Mouse (Mus musculus): Measurements from ENCODE around the gene 1700030K09Rik. TPM values are rescaled to one million over a fixed set of nuclear protein-coding genes. Genes with fewer than 3 reads are reported as not detected.

1700030K09Rik gene
- 3.4 TPM for total RNA-seq (2023)

DNA sequence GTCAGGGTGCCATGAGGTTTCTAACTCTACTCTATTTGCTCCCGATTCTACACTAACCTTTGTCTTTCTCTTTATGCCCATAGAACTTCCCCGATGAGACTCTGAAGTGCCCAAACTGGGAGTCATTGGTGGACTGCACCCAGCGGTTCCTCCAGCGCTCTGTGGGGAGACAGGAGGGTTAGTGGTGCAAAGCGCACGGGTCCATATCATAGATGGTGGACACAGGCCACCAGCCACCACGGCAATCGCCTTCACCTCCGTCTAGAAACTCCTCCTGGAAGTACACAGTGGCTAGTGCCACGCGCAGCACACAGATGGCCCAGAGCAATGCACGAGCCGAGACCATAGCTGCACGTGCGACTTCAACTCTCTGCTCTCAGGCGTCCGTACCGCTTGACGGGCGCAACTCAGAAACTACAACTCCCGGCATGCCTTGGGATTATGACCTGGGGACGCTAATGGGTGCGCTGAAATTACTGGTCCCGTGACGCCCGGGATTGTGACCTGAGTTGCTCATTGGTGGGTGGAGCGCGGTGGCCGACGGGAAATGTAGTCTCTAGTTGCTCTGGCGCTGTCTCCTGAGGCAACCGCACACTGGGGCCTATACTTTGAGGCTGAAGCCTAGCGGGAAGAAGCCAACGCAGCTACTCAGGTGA is at the start of gene 1700030K09Rik, which contains the start of gene Calr3:
Gene 1700030K09Rik (plus strand): TSS at position 543 of the 656 bp plus-strand sequence.
Gene Calr3 (minus strand): TSS at position 533 of the 656 bp plus-strand sequence.

DNA sequence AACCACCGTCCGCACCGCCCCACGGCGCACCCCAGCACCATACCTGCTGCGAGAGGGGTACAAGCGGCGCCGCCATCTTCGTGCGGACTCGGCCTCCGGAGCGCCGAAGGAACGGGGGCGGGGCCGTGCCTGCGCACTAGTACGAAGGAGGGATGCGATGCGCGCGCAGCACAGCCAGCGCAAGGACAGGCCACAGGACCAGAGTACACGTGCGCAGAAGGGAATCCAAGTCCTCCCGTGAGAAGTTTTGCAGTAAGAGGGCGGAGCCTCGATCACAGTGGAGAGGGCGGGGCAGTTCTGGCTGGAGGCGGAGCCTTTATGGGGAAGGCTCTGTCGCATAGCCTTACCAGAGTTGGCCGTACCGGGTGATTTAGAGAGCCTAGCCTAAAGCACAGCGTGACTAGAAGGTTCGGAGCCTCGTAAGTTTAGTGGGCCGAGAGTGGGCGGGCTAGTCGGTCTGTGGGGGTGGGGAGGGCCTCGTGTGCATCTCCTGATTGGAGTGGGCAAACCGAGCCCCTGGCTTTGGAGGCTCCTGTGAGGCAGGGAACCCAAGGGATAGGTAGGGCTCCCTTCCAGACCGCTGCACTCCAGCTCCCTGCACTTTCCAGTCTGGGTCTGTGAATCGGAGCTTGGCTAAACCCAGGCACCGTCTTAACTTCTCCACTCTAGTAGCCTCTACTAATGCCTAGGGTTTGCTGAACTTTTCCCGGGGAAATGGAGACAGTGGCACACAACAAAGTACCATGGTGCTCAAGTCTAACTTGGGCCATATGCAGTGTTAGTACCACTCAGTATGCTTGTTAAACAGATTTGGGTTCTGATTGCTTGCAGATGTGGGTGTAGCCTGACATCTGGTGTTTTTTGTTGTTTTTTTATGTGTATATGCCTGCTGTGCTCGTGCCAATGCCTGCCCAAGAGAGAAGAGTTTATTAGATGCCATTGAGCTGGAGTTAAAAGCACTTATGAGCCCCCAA is 22.0 kb upstream of the 1700030K09Rik start, which contains the start of gene Eps15l1:
Gene Eps15l1 (minus strand): TSS at position 99 of the 974 bp plus-strand sequence.

DNA sequence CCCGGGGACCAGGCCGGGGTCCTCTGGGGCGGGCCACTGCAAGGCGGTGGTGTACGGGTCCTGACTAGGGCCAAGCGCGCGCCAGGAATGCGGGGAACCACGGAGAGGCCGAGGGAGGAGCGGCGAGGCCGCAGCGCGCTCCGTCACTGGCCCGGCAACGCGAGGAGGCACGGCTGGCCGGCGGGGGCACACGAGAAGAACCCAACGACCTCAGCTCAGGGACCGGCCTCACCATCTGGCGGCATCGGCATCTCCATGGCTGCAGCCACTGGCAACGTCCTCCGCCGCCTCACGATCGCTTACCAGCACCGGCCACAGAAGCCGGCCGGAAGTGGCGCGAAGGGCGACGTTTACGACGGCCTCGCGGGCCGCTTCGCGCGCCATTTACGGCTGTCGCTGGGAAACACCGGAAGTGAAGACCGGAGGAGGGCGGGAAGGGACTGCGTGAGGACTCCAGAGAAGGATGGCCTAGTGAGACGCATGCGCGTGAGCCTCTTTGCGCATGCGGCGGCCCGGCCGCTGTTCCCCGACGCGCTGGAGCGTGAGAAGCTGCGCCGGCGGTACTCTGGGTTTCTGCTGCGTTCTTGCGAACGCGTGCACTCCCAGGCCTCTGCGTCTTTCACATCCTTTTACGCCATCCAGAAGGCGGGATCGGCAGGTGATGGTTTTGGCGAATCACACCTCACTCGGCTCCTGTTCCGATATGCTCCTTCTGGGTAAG is 31.3 kb downstream of the 1700030K09Rik start, which contains the start of gene Cherp:
Gene Cherp (minus strand): TSS at position 401 of the 721 bp plus-strand sequence.

DNA sequence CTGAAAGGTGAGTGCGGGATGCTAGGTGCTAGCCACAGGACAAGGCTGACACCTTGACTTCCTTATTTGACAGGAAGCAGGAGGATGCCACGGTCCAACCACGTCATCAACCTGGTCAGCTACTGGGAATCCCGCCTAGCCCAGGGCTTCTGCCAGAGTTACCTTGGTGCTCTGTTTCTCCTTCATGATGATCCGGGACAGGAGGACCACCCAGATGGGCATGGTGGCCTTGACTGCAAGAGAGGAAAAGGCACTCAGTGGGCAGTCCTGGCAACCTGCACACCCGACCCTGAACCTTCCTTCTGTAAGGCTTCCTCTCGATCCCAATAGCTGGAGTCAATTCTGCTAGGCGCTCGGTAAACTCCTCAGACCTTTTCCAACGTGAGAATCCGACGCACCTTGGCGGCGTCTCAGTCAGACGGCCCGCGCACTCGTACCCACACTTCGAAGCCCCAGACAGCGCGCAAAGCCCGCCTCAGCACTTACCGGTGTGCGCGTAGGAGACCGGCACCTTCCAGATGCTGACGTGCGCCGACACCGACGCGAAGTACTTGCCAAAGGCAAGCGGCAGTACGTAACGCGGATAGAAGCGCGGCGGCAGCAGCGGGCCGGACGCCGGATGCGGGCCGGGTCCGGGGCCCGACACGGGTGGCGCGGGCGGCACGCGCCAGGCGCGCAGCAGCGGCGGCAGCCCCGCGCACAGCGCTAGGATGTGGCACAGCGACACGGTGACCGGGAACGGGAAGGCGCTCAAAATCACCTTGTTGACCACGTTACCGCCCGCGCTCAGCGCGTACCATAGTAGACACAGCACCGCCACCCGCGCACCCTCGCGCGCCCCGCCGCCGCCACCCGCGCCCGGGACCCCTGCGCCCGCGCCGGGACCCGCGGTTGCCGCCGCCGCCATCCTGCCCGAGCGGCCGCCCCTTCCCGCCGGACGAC is 48.3 kb downstream of the 1700030K09Rik start, which contains the start of gene Slc35e1:
Gene Slc35e1 (minus strand): TSS at position 935 of the 942 bp plus-strand sequence.

Other genes with a start within 250 kb of the 1700030K09Rik start
- not detected for gene Cib3, start 231.0 kb upstream of the 1700030K09Rik start, total RNA-seq (2023)
- not detected for gene Gm11034, start 230.2 kb upstream of the 1700030K09Rik start, total RNA-seq (2023)
- gene Fam32a, start 224.2 kb upstream of the 1700030K09Rik start, total RNA-seq (2023), result 57.5 TPM
- 135 TPM for gene Ap1m1, start 203.9 kb upstream of the 1700030K09Rik start, total RNA-seq (2023)
- 13.7 TPM for gene Gm10282, start 138.6 kb upstream of the 1700030K09Rik start, total RNA-seq (2023)
- 3,950 TPM for gene Klf2, start 124.8 kb upstream of the 1700030K09Rik start, total RNA-seq (2023)
- 101 TPM for gene Eps15l1, start 22.4 kb upstream of the 1700030K09Rik start, total RNA-seq (2023)
- gene Calr3, start within 50 bp of the 1700030K09Rik start, total RNA-seq (2023), result 0.77 TPM
- gene Cherp, start 31.3 kb downstream of the 1700030K09Rik start, total RNA-seq (2023), result 103 TPM
- gene Slc35e1, start 48.7 kb downstream of the 1700030K09Rik start, total RNA-seq (2023), result 45.4 TPM
- gene Med26, start 104.4 kb downstream of the 1700030K09Rik start, total RNA-seq (2023), result 21.3 TPM
- 120 TPM for gene Smim7, start 127.2 kb downstream of the 1700030K09Rik start, total RNA-seq (2023)
- gene Tmem38a, start 128.2 kb downstream of the 1700030K09Rik start, total RNA-seq (2023), result 1.5 TPM
- 0.31 TPM for gene Nwd1, start 202.8 kb downstream of the 1700030K09Rik start, total RNA-seq (2023)

Data from CD8-positive naive resting alpha-beta T cell, adult 57 days (primary cell).